Mouse (Mus musculus): ENCODE results near the gene Pcsk2. TPM values are rescaled to one million over a fixed set of nuclear protein-coding genes. Genes with fewer than 3 reads are reported as not detected.

The Pcsk2 gene
- polyA plus RNA-seq, 1 experiment from 2014 or later = 0.07 TPM

DNA sequence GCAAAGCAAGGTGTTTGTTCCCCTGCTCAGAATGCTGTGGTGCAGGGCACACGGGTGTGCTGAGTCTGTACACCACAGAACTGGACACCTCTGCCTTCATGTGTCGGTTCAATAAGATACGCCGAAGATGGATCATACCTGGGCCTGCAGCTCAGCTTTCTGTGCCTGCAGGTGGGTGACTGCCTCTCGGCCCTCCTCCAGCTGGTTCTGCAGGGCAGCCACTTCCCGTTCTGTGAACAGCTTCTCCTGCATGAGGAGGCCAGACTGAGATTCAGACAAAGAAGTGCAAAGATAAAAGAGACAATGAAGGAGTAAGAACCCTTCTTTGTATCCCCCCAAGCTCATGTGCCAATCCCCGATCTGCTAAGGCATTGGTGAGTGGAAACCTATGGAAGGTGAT lies 295.6 kb downstream of the Pcsk2 start:
- no peak for TF ChIP-seq CTCF (IDR thresholded peaks at IDR 0.05)
- no peak for TF ChIP-seq EP300 (IDR thresholded peaks at IDR 0.05)
- Histone ChIP-seq H3K9me3 (ENCODE audit: low read length) (no peaks in the 10 kb centered on the region), H3K4me1 (ENCODE audit: insufficient read depth, low read depth, low read length) (peaks cover 6% of the 10 kb centered on the region; the same call in 1 of the 2 replicates), H3K27ac (ENCODE audit: low read length) (no peak overlapping the region), H3K4me3 (ENCODE audit: low read depth, low read length) (no peak overlapping the region), H3K27me3 (replicated peaks; ENCODE audit: insufficient read depth, low read length) (no peaks in the 10 kb centered on the region), H3K36me3 (ENCODE audit: insufficient read depth, low read length) (no peaks in the 10 kb centered on the region), H3K9ac (replicated peaks; ENCODE audit: low read depth) (no peak overlapping the region), H3K4me2 (replicated peaks; ENCODE audit: low read depth, low read length) (no peak overlapping the region)
- DNase-seq (ENCODE audit: low spot score) = no peak
- 84% methylated on average over 7 of the region's 7 CpGs for WGBS
- no peak for ATAC-seq

DNA sequence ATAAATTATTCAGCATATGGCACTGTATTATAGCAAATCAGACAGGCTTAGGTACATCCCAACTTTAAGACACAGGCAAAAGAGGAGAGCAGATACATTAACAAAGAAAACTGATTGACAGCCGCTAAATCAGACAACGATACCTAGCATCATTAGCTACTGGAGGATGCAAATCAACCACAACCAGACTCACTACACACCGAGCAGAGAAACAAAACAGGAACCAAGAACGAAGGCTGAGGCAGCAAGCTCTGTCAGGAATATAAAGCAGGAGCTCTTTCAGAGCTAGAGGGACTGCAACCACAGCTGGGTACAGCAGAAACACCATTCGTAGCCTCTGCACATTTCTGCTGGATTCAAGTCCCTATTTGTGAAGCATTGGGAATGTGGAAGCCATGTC lies 298.8 kb downstream of the Pcsk2 start:
- ATAC-seq (no peak), DNase-seq (ENCODE audit: low spot score) (no peak)
- H3K27me3 ChIP-seq (replicated peaks; ENCODE audit: insufficient read depth, low read length) = no peaks in the 10 kb centered on the region
- WGBS = 80% methylated on average over 5 of the region's 5 CpGs
- H3K36me3 ChIP-seq (ENCODE audit: insufficient read depth, low read length) = no peaks in the 10 kb centered on the region
- no peak overlapping the region for H3K4me3 ChIP-seq (ENCODE audit: low read depth, low read length)
- no peak overlapping the region for H3K9ac ChIP-seq (replicated peaks; ENCODE audit: low read depth)
- no peaks in the 10 kb centered on the region for H3K9me3 ChIP-seq (ENCODE audit: low read length)
- no peak for TF ChIP-seq EP300 (IDR thresholded peaks at IDR 0.05)
- no peak for TF ChIP-seq CTCF (IDR thresholded peaks at IDR 0.05)
- no peak overlapping the region for H3K4me2 ChIP-seq (replicated peaks; ENCODE audit: low read depth, low read length)
- H3K4me1 ChIP-seq (ENCODE audit: insufficient read depth, low read depth, low read length) = peaks cover 14% of the 10 kb centered on the region
- H3K27ac ChIP-seq (ENCODE audit: low read length) = no peak overlapping the region

DNA sequence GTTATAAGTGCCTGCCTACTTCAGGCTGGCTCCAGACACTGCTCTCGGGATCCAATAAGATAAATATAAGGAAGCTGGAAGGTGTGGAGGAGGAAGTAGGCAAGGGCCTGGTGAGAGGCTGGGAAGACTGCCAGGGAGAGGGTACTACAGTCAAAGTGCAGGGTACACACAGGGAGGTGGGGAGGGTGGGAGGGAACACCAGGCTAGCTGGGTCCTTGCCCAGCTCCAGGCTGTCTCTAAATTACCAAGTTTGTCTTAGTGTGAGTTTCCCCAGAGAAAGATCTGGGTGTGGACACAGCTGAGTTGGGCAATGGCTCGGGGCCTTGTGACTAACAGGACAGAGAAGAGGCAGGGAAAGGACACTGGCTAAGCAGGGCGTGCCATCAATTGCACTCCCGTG lies 300.8 kb downstream of the Pcsk2 start:
- DNase-seq (ENCODE audit: low spot score) (peak; percentile 92), ATAC-seq (peak; percentile 91)
- Histone ChIP-seq H3K9me3 (ENCODE audit: low read length) (no peaks in the 10 kb centered on the region), H3K27me3 (replicated peaks; ENCODE audit: insufficient read depth, low read length) (no peaks in the 10 kb centered on the region), H3K4me3 (ENCODE audit: low read depth, low read length) (no peak overlapping the region), H3K4me2 (replicated peaks; ENCODE audit: low read depth, low read length) (no peak overlapping the region), H3K27ac (ENCODE audit: low read length) (peak overlapping the region; percentile 82), H3K9ac (replicated peaks; ENCODE audit: low read depth) (no peak overlapping the region), H3K36me3 (ENCODE audit: insufficient read depth, low read length) (no peaks in the 10 kb centered on the region), H3K4me1 (ENCODE audit: insufficient read depth, low read depth, low read length) (peaks cover 15% of the 10 kb centered on the region)
- WGBS = 28% methylated on average over 4 of the region's 4 CpGs
- TF ChIP-seq CTCF (IDR thresholded peaks at IDR 0.05) (no peak), EP300 (IDR thresholded peaks at IDR 0.05) (peak; percentile 60)

DNA sequence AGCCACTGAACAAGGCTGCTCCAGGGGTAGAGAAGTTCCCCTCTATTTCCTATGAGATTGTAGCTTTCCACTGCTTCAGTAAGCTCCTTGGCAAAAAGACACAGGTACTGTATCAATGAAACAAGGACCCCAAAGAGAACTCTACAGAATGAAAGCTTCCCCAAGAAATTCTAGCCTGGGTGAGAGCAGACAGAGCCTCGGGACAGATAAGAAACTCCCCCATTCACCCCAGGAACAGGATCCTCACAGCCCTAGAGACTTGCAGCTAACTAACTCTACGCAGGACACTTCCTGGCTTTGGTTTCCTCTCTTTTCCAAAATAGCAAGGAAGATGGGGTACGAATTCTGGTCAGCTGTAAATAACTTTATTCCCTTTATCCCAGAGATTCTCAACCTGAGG lies 301.3 kb downstream of the Pcsk2 start:
- no peaks in the 10 kb centered on the region for H3K27me3 ChIP-seq (replicated peaks; ENCODE audit: insufficient read depth, low read length)
- peak overlapping the region; percentile 82 for H3K27ac ChIP-seq (ENCODE audit: low read length)
- no peak for TF ChIP-seq EP300 (IDR thresholded peaks at IDR 0.05)
- ATAC-seq (no peak), DNase-seq (ENCODE audit: low spot score) (no peak)
- no peaks in the 10 kb centered on the region for H3K36me3 ChIP-seq (ENCODE audit: insufficient read depth, low read length)
- H3K9ac ChIP-seq (replicated peaks; ENCODE audit: low read depth) = no peak overlapping the region
- peaks cover 19% of the 10 kb centered on the region for H3K4me1 ChIP-seq (ENCODE audit: insufficient read depth, low read depth, low read length)
- H3K9me3 ChIP-seq (ENCODE audit: low read length) = no peaks in the 10 kb centered on the region
- WGBS = 50% methylated on average over 3 of the region's 3 CpGs
- no peak overlapping the region for H3K4me3 ChIP-seq (ENCODE audit: low read depth, low read length)
- H3K4me2 ChIP-seq (replicated peaks; ENCODE audit: low read depth, low read length) = no peak overlapping the region

DNA sequence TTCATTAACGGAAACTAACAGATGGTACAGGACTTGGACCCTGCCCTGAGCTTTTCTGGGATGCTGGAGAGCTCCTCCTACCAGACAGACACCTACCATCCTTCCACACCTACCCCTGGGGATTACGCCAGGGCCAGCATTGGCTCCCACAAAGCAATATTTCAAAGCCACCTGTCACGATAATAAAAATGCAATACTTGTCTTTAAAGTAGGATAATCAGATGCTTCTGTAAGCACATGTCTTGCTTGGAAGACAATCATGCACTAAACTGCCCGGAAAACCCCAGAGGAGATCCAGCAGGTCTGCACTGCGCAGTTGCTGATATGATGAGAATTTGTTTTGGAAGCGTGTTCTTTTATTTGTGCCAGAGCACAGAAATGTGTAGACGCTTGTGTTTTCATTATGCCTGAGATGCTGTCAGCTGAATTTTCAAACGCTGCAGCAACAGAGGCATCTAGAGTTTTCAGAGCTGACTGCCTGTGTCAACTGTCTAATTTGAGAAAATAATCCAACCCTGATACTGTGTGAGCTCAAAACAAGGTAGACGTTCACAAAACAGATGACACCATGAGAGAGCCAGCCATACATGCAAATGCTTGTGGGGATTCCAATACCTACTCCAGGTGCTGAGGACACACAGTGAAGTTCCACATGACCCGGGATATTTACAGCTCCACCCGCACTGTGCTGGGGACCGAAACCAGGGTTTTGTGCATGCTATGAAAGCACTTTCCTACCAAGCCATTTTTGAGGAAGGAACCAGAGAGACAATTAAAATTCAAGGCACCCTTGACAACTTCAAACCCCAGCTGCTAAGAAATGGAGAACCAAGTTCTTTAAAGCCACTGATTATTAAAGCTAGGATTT lies 305.6 kb downstream of the Pcsk2 start:
- TF ChIP-seq CTCF (IDR thresholded peaks at IDR 0.05) = no peak

DNA sequence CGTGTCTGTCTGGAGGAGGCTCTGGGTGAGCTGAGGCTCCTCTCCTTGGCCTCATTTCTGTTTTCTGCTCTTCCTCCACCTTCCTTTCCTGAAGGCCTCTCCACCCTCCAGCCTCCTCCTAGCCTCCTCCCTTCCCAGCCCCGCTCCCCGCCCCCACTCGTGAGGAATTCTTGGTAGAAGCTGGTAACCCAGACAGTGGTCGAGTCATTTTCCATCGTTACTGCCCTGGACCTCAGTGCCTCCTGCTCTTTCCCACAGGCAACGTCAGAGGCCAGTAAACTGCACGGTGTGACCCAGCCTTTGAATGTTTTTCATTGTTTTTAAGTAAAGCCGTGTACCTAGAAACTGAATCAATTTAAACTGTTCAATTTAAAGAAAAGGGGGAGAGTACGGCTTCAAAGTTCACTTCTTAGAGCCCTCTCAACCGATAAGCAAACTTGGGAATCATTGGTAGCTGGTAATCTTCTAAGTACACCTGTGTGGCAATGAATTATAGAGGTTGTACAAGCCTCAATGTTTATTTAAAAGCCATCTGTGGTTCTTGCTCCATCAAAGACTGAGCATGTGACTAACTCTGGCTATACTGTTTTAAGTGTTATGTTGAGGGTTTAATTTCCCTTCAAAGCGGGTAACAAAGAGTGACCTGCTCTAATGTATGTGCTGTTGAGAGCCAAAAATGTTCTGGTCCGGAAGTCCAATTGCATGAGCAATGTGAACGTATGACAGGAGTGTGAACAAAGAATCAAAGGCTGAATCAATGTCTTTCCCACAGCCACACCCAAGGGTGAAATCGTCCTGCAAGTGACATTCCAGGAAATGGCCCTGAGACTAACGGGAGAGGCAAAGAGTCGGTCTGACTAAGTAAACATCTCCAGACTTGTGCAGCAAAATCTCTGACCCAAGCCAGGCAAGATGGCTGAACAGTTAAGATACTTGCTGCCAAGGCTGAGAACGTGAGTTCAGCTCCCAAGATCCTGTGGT lies 306.6 kb downstream of the Pcsk2 start:
- Histone ChIP-seq H3K27me3 (replicated peaks; ENCODE audit: insufficient read depth, low read length) (no peaks in the 10 kb centered on the region), H3K9me3 (ENCODE audit: low read length) (no peaks in the 10 kb centered on the region), H3K4me3 (ENCODE audit: low read depth, low read length) (no peak overlapping the region), H3K9ac (replicated peaks; ENCODE audit: low read depth) (no peak overlapping the region), H3K4me2 (replicated peaks; ENCODE audit: low read depth, low read length) (no peak overlapping the region), H3K27ac (ENCODE audit: low read length) (peak overlapping the region; percentile 73), H3K36me3 (ENCODE audit: insufficient read depth, low read length) (no peaks in the 10 kb centered on the region), H3K4me1 (ENCODE audit: insufficient read depth, low read depth, low read length) (peaks cover 18% of the 10 kb centered on the region)
- ATAC-seq (peak; percentile 72), DNase-seq (ENCODE audit: low spot score) (peak; percentile 73)
- WGBS = 25% methylated on average over 18 of the region's 18 CpGs
- TF ChIP-seq CTCF (IDR thresholded peaks at IDR 0.05) (no peak), EP300 (IDR thresholded peaks at IDR 0.05) (peak; percentile 77)

More for the DNA sequence above, 305.6 kb downstream of the Pcsk2 start:
- Histone ChIP-seq H3K9me3 (ENCODE audit: low read length) (no peaks in the 10 kb centered on the region), H3K36me3 (ENCODE audit: insufficient read depth, low read length) (no peaks in the 10 kb centered on the region), H3K27me3 (replicated peaks; ENCODE audit: insufficient read depth, low read length) (no peaks in the 10 kb centered on the region), H3K4me2 (replicated peaks; ENCODE audit: low read depth, low read length) (no peak overlapping the region), H3K27ac (ENCODE audit: low read length) (peak overlapping the region; percentile 73; the same call in 1 of the 2 replicates), H3K4me1 (ENCODE audit: insufficient read depth, low read depth, low read length) (peaks cover 25% of the 10 kb centered on the region), H3K9ac (replicated peaks; ENCODE audit: low read depth) (no peak overlapping the region), H3K4me3 (ENCODE audit: low read depth, low read length) (no peak overlapping the region)
- no peak for DNase-seq (ENCODE audit: low spot score)
- 70% methylated on average over 12 of the region's 12 CpGs for WGBS
- ATAC-seq = no peak

Measured in lung, postnatal 0 days (tissue).